Mouse (Mus musculus): ENCODE data around the gene C530025M09Rik.

C530025M09Rik gene

GRCm38 (mm10) chr2:149830536-149831458 lies at the start of gene C530025M09Rik:
Gene C530025M09Rik (minus strand): TSS chr2:149831213.
- DNase-seq (ENCODE audit: extremely low spot score, low read depth, low spot score), result no peak

GRCm38 (mm10) chr2:149877954-149878353 lies 46.9 kb upstream of the C530025M09Rik start:
- DNase-seq (ENCODE audit: extremely low spot score, low read depth, low spot score), result no peak

GRCm38 (mm10) chr2:149873346-149873745 lies 42.3 kb upstream of the C530025M09Rik start:
- no peak for DNase-seq (ENCODE audit: extremely low spot score, low read depth, low spot score)

GRCm38 (mm10) chr2:149872496-149872895 lies 41.5 kb upstream of the C530025M09Rik start:
- DNase-seq (ENCODE audit: extremely low spot score, low read depth, low spot score), result no peak

GRCm38 (mm10) chr2:149870496-149870895 lies 39.5 kb upstream of the C530025M09Rik start:
- no peak for DNase-seq (ENCODE audit: extremely low spot score, low read depth, low spot score)

- DNase-seq (ENCODE audit: extremely low spot score, low read depth, low spot score), result no peak
Measured at GRCm38 (mm10) chr2:149865914-149866435, 35.0 kb upstream of the C530025M09Rik start.

GRCm38 (mm10) chr2:149861002-149861401 lies 30.0 kb upstream of the C530025M09Rik start:
- no peak for DNase-seq (ENCODE audit: extremely low spot score, low read depth, low spot score)

GRCm38 (mm10) chr2:149848778-149849177 lies 17.8 kb upstream of the C530025M09Rik start:
- no peak for DNase-seq (ENCODE audit: extremely low spot score, low read depth, low spot score)

- DNase-seq (ENCODE audit: extremely low spot score, low read depth, low spot score), result no peak
Measured at GRCm38 (mm10) chr2:149844575-149844974, 13.6 kb upstream of the C530025M09Rik start.

- no peak for DNase-seq (ENCODE audit: extremely low spot score, low read depth, low spot score)
Measured at GRCm38 (mm10) chr2:149839666-149840065, 8.7 kb upstream of the C530025M09Rik start.

- no peak for DNase-seq (ENCODE audit: extremely low spot score, low read depth, low spot score)
Measured at GRCm38 (mm10) chr2:149836471-149837135, 5.6 kb upstream of the C530025M09Rik start.

GRCm38 (mm10) chr2:149835091-149835490 lies 4.1 kb upstream of the C530025M09Rik start:
- no peak for DNase-seq (ENCODE audit: extremely low spot score, low read depth, low spot score)

GRCm38 (mm10) chr2:149832301-149832700 lies 1.3 kb upstream of the C530025M09Rik start:
- DNase-seq (ENCODE audit: extremely low spot score, low read depth, low spot score), result no peak

GRCm38 (mm10) chr2:149831459-149832245 lies 639 bp upstream of the C530025M09Rik start:
- DNase-seq (ENCODE audit: extremely low spot score, low read depth, low spot score), result no peak

GRCm38 (mm10) chr2:149829955-149830535 lies 968 bp downstream of the C530025M09Rik start:
- no peak for DNase-seq (ENCODE audit: extremely low spot score, low read depth, low spot score)

- no peak for DNase-seq (ENCODE audit: extremely low spot score, low read depth, low spot score)
Measured at GRCm38 (mm10) chr2:149828911-149829310, 2.1 kb downstream of the C530025M09Rik start, which contains the start of gene Syndig1. Gene Syndig1 (plus strand): TSS chr2:149829211.

- no peak for DNase-seq (ENCODE audit: extremely low spot score, low read depth, low spot score)
Measured at GRCm38 (mm10) chr2:149820201-149820600, 10.8 kb downstream of the C530025M09Rik start.

GRCm38 (mm10) chr2:149819751-149820150 lies 11.3 kb downstream of the C530025M09Rik start:
- no peak for DNase-seq (ENCODE audit: extremely low spot score, low read depth, low spot score)

- no peak for DNase-seq (ENCODE audit: extremely low spot score, low read depth, low spot score)
Measured at GRCm38 (mm10) chr2:149818395-149818794, 12.6 kb downstream of the C530025M09Rik start.

- DNase-seq (ENCODE audit: extremely low spot score, low read depth, low spot score), result no peak
Measured at GRCm38 (mm10) chr2:149812899-149813298, 18.1 kb downstream of the C530025M09Rik start.
